Mouse (Mus musculus) cerebellum, adult 18-20 months (tissue): ENCODE measurements around the gene Stip1.
A peak's percentile ranks its signal among the peaks of the same experiment; 100 is the strongest.

Experiments
- DNase-seq, 2 experiments: peaks; one replicate each; pipeline ENCODE4 v3.0.0; 2021

Stip1 gene

DNA sequence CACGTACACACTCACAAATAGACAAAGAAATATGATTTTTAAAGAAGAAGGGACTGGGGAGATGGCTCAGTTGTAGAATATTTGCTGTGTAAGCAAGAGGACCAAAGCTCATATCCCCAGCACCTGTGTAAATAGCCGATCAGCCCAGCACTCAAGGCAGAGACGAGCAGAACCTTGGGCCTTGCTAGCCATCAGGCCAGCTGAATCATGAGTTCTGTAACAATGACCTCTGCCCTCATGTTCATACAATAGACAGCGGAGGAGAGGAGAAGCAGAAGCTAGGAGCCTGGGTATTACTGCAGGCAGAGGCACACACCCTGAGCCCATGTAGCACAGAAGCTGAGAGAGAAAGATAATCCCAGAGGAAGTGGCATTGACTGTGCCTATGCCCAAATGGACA is 27.3 kb downstream of the Stip1 start:
- DNase-seq: no peak

DNA sequence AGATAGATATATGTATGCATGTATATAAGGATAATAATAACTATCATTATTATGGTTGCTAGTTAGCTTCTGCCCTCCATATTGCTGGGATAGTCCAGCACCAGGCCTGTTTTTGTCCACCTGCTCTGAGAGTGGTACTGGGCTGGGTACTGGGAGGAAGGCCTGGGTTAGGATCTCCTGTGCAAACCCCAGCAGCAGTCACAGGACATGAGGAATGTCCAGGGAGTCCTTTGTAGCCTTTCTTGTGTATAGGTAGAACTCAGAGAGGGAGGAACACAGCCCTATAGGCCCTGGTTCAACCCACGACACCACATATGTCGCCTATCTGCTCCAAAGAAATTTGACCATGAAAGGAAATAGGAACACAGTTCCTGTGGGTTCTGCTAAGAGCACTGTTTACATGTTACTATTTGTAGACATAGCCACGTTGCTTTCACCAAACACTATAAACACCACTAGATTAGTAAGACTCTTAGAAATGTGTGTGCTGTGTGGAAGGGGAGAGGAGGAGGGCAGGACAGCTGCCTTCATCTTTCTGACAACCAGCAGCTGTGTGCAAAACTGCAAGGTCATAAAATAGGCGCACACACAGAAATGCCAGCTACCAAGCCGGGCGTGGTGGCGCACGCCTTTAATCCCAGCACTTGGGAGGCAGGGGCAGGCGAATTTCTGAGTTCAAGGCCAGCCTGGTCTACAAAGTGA is 32.7 kb downstream of the Stip1 start:
- no peak for DNase-seq

- DNase-seq: no peak
Observed at GRCm38 (mm10) chr19:6999360-7000063, 40.3 kb downstream of the Stip1 start.

DNA sequence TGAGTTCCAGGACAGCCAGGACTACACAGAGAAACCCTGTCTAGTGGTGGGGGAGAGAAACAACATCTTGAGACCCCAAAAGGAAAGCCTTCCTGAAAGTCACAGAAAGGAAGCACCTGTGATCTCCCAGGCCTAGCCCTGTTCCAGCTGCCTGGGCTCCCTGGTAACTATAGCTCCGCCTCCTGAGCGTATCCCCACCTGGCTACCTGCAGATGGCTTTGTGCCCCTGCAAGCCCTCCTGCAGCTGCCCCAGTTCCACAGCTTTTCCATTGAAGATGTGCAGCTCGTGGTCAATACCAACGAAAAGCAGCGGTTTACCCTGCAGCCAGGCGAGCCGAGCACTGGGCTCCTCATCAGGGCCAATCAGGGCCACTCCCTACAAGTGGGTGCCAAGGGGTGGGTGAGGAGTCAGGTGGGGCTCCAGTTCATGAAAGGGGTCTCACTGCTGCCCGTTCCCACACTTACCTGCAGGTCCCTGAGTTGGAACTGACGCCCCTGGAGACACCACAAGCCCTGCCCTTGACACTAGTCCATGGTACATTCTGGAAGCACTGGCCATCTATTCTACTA is 42.0 kb downstream of the Stip1 start:
- DNase-seq: no peak

DNA sequence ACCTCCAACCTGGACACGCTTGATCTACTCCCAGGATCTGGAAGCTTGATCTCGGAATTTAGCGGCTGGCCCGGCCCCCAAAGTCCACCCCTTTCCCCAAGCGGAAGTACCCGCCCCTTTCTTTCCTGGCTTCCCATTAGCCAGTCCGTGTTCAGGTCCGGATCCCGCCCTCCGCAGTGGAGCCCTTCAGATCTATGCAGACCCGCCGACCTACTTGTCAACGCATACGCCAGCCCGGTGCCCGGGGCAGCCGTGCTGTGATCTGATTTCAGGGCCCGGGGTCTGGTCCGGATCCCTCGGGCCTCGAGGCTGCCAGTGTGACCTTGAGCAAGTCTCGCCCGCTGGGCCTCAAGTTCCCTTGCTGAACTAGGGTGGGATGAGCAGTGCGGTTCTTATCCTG is 43.8 kb downstream of the Stip1 start, which contains the start of the genes Nudt22 and Trpt1:
Gene Nudt22, minus strand, starts transcription at position 112 of the 400 bp plus-strand sequence.
Gene Trpt1, plus strand, starts transcription at position 126 of the 400 bp plus-strand sequence.
- peak; percentile 88 to 94 for DNase-seq

- peak; percentile 63 to 67 for DNase-seq
Observed at GRCm38 (mm10) chr19:6995255-6995991, 44.3 kb downstream of the Stip1 start.

- DNase-seq: peak in 1 of 2 experiments; percentile 13
Observed at GRCm38 (mm10) chr19:6994489-6994888, 45.3 kb downstream of the Stip1 start.

DNA sequence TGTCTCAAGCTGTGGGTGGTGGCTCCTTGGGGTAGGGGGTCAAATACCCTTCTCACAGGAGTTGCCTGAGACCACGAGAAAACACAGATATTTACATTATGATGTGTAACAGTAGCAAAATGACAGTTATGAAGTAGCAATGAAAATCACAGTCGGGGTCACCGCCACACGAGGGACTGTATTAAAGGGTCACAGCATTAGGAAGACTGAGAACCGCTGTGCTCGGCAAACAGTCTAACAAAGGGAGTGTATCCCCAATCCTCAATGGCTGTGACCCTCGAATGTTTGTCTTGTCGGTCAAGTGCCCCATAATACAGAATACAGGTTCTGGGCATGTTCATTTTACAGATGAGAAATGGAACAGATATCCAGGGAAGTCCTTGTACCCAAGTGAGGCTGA is 45.8 kb downstream of the Stip1 start:
- peak in 1 of 2 experiments; percentile 10 for DNase-seq

- DNase-seq: no peak
Observed at GRCm38 (mm10) chr19:6993011-6993770, 46.6 kb downstream of the Stip1 start.

DNA sequence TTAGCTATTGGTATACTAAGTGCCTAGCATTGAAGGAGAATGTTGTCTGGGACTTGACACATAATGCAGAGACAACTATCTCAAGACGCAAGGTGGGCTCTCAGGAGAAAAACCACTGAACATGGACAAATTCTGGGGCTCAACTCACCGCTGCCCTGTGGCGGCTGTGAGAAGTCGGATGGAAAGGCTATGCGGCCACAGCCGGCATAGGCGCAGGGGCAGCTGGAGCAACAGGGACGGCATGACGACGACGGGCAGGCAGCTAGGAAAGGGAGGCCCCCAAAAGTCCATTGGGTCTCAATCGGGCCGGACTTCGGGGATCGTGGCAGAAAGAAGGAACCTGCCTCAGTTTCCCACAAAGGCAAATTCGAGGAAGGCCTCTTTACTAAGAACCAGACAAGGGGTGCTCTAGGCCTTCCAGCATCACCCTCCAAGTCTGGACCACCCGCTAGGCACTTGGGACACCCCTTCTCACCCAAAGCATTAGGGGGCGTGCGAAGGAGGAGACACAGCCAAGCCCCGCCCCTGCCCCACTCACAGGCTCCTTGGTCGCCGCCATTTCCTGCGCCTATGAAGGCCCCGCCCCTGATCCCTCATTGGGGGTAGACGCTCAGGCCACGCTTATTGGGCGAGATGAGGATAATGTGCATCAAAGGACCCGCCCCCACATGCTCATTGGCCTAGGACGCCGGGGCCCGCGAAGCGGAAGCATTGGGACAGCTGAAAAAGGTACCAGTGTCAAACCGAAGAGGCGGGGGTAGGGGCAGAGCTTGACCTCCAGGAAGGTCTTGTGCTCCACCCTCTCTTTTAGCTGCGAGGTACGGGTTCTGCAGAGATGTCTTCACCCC is 47.5 kb downstream of the Stip1 start, which contains the start of gene Dnajc4:
Gene Dnajc4, minus strand, starts transcription at position 562 of the 848 bp plus-strand sequence.
- peak; percentile 94 to 98 for DNase-seq

DNA sequence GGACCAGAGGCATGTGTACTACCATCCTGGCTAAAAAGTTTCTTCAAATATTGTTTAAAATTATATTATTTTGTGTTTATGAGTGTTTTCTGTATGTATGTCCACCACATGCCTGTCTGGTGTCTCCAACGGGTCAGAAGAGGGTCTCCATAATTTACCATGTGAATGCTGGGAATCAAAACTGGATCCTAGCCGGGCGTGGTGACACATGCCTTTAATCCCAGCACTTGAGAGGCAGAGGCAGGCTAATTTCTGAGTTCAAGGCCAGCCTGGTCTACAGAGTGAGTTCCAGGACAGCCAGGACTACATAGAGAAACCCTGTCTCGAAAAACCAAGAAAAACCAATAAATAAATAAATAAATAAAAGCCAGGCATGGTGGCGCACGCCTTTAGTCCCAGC is 48.6 kb downstream of the Stip1 start:
- peak in 1 of 2 experiments; percentile 9 for DNase-seq

GRCm38 (mm10) chr19:6990712-6991111 is 49.1 kb downstream of the Stip1 start:
- peak in 1 of 2 experiments; percentile 12 for DNase-seq

- no peak for DNase-seq
Observed at GRCm38 (mm10) chr19:6989251-6989650, 50.5 kb downstream of the Stip1 start.

GRCm38 (mm10) chr19:6987904-6988285 is 51.9 kb downstream of the Stip1 start:
- no peak for DNase-seq

- DNase-seq: peak; percentile 69 to 79
Observed at GRCm38 (mm10) chr19:6987061-6987903, 52.5 kb downstream of the Stip1 start, which contains the start of gene Vegfb. Gene Vegfb (minus strand): TSS chr19:6987651.

GRCm38 (mm10) chr19:6985951-6986708 is 53.6 kb downstream of the Stip1 start:
- no peak for DNase-seq

DNA sequence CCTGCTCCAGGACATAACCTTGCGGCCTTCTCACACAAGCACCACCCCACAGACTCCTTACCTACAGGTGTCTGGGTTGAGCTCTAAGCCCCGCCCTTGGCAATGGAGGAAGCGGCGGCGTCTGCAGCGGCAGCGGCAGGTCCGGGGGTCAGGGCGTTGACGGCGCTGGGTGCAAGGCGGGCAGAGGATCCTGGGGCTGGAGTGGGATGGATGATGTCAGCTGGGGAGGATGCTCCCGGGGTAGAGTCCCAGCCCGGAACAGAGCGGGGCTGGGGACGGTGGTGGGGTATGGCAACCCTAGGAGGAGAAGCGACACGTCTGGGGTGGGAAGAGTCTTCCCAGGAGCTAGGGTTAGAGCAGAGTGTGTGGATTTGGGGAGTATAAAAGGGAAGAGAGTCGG is 54.5 kb downstream of the Stip1 start:
- no peak for DNase-seq

GRCm38 (mm10) chr19:6983621-6984020 is 56.1 kb downstream of the Stip1 start:
- DNase-seq: no peak

DNA sequence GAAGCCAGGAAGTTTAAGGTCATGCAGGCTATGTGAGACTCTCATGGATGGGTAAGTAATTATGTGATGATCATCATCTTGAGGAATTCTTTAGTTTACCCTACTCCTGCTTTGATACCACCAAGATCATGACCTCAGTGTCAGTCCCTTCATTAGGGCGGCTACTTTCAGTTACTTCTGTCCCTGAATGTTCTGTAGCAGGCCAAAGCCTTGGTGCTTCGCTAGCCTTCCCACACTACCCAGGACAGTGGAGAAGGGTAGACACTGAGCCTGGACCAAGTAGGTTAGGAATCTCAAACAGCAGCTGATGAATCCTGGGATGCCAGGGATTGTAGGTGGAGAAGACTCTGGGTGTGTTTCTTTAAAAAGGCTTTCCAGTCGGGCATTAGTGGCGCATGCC is 58.3 kb downstream of the Stip1 start:
- no peak for DNase-seq
